Mouse (Mus musculus) ovary, postnatal 14 days (tissue): ENCODE data around the gene Cgrrf1.

ENCODE experiments used
- DNase-seq: peaks from one replicate; pipeline ENCODE4 v3.0.0; 2022; ENCODE audit warnings: low spot score

Cgrrf1 gene

DNA sequence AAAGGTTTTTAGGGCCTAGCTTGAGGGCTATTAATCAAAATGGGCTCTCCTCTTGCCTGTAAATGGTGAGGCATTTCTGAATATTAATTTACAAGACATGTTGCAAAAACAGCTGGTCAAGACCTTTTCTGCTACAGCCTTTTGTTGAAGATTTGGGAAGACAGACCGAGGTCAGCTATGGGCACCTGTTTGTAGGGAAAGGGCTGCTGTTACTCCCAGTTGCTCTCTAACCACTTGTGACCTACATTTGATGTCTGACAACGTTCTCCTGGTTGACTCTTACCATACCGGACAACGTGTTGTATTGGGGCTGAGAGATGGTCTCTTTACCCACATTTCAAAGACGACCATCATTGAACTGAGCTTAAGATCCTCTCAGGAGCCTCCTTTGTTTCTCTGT is 66.0 kb downstream of the Cgrrf1 start:
- DNase-seq = no peak

DNA sequence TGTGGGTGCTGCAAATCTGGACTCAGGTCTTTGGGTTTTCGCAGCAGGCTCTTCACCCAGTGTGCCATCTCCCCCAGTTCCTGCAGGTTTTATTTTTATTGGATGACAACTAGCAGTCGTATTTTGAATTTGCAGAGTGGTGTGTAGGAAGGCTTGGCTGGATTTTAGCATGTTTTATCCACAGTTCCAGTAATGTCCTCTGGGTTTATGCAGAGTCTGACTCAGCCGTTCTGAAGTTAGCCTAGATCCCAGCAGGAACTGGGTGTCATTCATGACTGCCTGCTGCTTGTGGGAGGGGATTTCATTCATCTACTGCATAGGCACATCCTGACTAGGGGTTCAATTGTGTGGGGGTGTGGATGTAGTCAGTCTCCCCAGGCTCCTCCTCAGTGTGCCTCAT is 66.7 kb downstream of the Cgrrf1 start:
- no peak for DNase-seq

DNA sequence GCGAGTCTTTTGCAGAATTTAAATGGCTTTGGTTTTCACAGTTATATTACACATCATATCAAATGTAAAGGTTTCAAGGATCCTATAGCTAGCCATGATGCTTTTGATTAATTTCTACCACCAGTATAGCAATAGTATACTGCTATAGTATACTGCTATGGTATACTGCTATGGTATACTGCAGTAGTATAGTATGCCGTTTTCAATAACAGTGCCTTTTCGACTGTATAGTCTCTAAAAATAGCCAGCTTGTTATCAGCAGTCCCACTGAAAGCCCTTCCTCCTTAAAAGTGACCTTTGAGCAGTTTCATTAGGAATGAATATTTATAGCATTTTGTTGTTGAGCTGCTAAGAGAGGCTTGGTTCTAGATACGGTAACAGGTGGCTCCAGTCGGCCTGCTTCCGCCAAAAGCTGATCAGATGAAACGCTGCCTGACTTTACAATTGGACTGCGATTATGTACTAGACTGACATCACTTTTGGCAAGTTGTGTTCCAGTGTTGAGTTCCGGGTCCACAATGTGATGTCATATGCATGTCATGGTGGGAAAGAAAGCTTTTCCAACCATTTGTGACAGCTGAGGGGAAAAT is 70.7 kb downstream of the Cgrrf1 start:
- DNase-seq = no peak
